Mouse (Mus musculus) small intestine, adult 2 months (tissue): ENCODE data around the gene Adamts13. TPM values are rescaled to one million over a fixed set of nuclear protein-coding genes. Genes with fewer than 3 reads are reported as not detected.

Experiments used
- H3K27ac ChIP-seq: fragments of 200-500 bp; 2 replicates; pipeline ENCODE4 v1.5.1; 2012; ENCODE audit warnings: low read depth, low read length, control low read depth, inconsistent platforms; ENCODE audit not compliant: insufficient read depth
- H3K27me3 ChIP-seq: fragments of 200-500 bp; 2 replicates; pipeline ENCODE4 v1.6.1; 2012; ENCODE audit warnings: mild to moderate bottlenecking, moderate library complexity, low read length, inconsistent platforms; ENCODE audit not compliant: control insufficient read depth, insufficient read depth
- H3K36me3 ChIP-seq: fragments of 200-500 bp; 2 replicates; pipeline ENCODE4 v1.6.1; 2012; ENCODE audit warnings: mild to moderate bottlenecking, low read length, control low read depth, inconsistent platforms; ENCODE audit not compliant: control insufficient read depth, insufficient read depth
- H3K4me1 ChIP-seq: fragments of 200-500 bp; 2 replicates; pipeline ENCODE4 v1.6.1; 2012; ENCODE audit warnings: low read length, inconsistent platforms, mixed read lengths; ENCODE audit not compliant: control insufficient read depth, insufficient read depth, insufficient read length
- H3K4me3 ChIP-seq: fragments of 200-500 bp; 2 replicates; pipeline ENCODE4 v1.5.1; 2012; ENCODE audit warnings: low read depth, mild to moderate bottlenecking, control low read depth, inconsistent platforms, low read length, moderate library complexity
- CTCF ChIP-seq: fragments of 200-500 bp; IDR thresholded peaks from 2 replicates; pipeline ENCODE4 v1.5.1; 2012; ENCODE audit warnings: low read depth, mild to moderate bottlenecking, control low read depth, inconsistent platforms, low read length, moderate library complexity, mixed read lengths; ENCODE audit not compliant: insufficient replicate concordance, insufficient read length; ENCODE audit errors: extremely low read depth
- POLR2A ChIP-seq: fragments of 200-500 bp; IDR thresholded peaks from 2 replicates; pipeline ENCODE4 v1.6.1; 2012; ENCODE audit warnings: low read depth, mild to moderate bottlenecking, control low read depth, inconsistent platforms, low read length, moderate library complexity
- WGBS: fragments of 180-500 bp; shearing (Covaris S2); methylation state at CpG from one replicate; pipeline ENCODE4 v1.1.7; 2018; 5-methylcytosine and 5-hydroxymethylcytosine counted together
- polyA plus RNA-seq: library from polyadenylated mRNA; depleted of rRNA; stranded (reverse); fragments of >200 nt; gene quantifications from 2 replicates; pipeline ENCODE4 v1.2.3, GENCODE M21; 2012

The Adamts13 gene
- polyA plus RNA-seq, 1 experiment, result 0.94 TPM

GRCm38 (mm10) chr2:26967262-26967661, 6.0 kb upstream of the Adamts13 start:
- H3K27me3 ChIP-seq, result no peaks in the 10 kb centered on the region
- peaks cover 6% of the 10 kb centered on the region; the same call in 1 of the 2 replicates for H3K4me1 ChIP-seq
- no peak overlapping the region for H3K27ac ChIP-seq
- 91% methylated on average over 2 of the region's 2 CpGs for WGBS
- H3K36me3 ChIP-seq, result peaks cover under 1% of the 10 kb centered on the region
- TF ChIP-seq CTCF, result peak; percentile 7; the same call in 1 of the 2 replicates
- TF ChIP-seq POLR2A, result no peak
- no peak overlapping the region for H3K4me3 ChIP-seq

- TF ChIP-seq CTCF, result no peak
- TF ChIP-seq POLR2A, result no peak
- Histone ChIP-seq H3K27ac (peak overlapping the region; percentile 42; the same call in 1 of the 2 replicates), H3K4me3 (no peak overlapping the region), H3K4me1 (peaks cover 4% of the 10 kb centered on the region; the same call in 1 of the 2 replicates), H3K27me3 (peaks cover 3% of the 10 kb centered on the region; the same call in 1 of the 2 replicates), H3K36me3 (no peaks in the 10 kb centered on the region)
- 33% methylated on average over 4 of the region's 4 CpGs for WGBS
These were observed 744 bp downstream of the Adamts13 start for GRCm38 (mm10) chr2:26973960-26974359.

GRCm38 (mm10) chr2:26980361-26980760, 7.1 kb downstream of the Adamts13 start:
- no peaks in the 10 kb centered on the region; the same call in 1 of the 2 replicates for H3K4me1 ChIP-seq
- H3K4me3 ChIP-seq, result no peak overlapping the region
- TF ChIP-seq POLR2A (no peak), CTCF (no peak)
- 76% methylated on average over 1 of the region's 1 CpGs for WGBS
- no peaks in the 10 kb centered on the region for H3K36me3 ChIP-seq
- no peak overlapping the region for H3K27ac ChIP-seq
- no peaks in the 10 kb centered on the region for H3K27me3 ChIP-seq

- H3K36me3 ChIP-seq, result no peaks in the 10 kb centered on the region
- TF ChIP-seq POLR2A (no peak), CTCF (no peak)
- 70% methylated on average over 2 of the region's 2 CpGs for WGBS
- H3K4me1 ChIP-seq, result no peaks in the 10 kb centered on the region; the same call in 1 of the 2 replicates
- no peak overlapping the region for H3K4me3 ChIP-seq
- H3K27me3 ChIP-seq, result no peaks in the 10 kb centered on the region
- H3K27ac ChIP-seq, result no peak overlapping the region
These were observed 11.0 kb downstream of the Adamts13 start for GRCm38 (mm10) chr2:26984179-26984578.

- H3K4me3 ChIP-seq, result no peak overlapping the region
- 82% methylated on average over 5 of the region's 5 CpGs for WGBS
- H3K27me3 ChIP-seq, result no peaks in the 10 kb centered on the region
- TF ChIP-seq CTCF, result no peak
- no peak for TF ChIP-seq POLR2A
- no peaks in the 10 kb centered on the region for H3K36me3 ChIP-seq
- H3K27ac ChIP-seq, result no peak overlapping the region
- H3K4me1 ChIP-seq, result no peaks in the 10 kb centered on the region; the same call in 1 of the 2 replicates
These were observed 11.4 kb downstream of the Adamts13 start for GRCm38 (mm10) chr2:26984640-26985039.

- no peak for TF ChIP-seq POLR2A
- no peak for TF ChIP-seq CTCF
- Histone ChIP-seq H3K27ac (no peak overlapping the region), H3K4me1 (no peaks in the 10 kb centered on the region), H3K27me3 (no peaks in the 10 kb centered on the region), H3K4me3 (no peak overlapping the region), H3K36me3 (no peaks in the 10 kb centered on the region)
- WGBS, result 67% methylated on average over 3 of the region's 3 CpGs
These were observed 20.7 kb downstream of the Adamts13 start for GRCm38 (mm10) chr2:26993936-26994335.

GRCm38 (mm10) chr2:26997498-26997897, 24.3 kb downstream of the Adamts13 start:
- Histone ChIP-seq H3K4me3 (no peak overlapping the region), H3K4me1 (no peaks in the 10 kb centered on the region), H3K36me3 (no peaks in the 10 kb centered on the region), H3K27ac (no peak overlapping the region), H3K27me3 (no peaks in the 10 kb centered on the region)
- WGBS, result 77% methylated on average over 1 of the region's 1 CpGs
- no peak for TF ChIP-seq POLR2A
- TF ChIP-seq CTCF, result no peak

GRCm38 (mm10) chr2:26997993-26998392, 24.8 kb downstream of the Adamts13 start:
- no peak for TF ChIP-seq POLR2A
- TF ChIP-seq CTCF, result no peak
- 92% methylated on average over 7 of the region's 7 CpGs for WGBS
- Histone ChIP-seq H3K36me3 (no peaks in the 10 kb centered on the region), H3K27me3 (no peaks in the 10 kb centered on the region), H3K4me3 (no peak overlapping the region), H3K4me1 (no peaks in the 10 kb centered on the region), H3K27ac (no peak overlapping the region)
